Mouse (Mus musculus) cerebellum, adult 9-11 months (tissue): ENCODE results near the gene Utp14a.
"Not testable (repeated sequence)": the region's sequence is repeated elsewhere in the genome, so short reads cannot be mapped to it uniquely, and the experiment has no call there.

Experiments used
- DNase-seq: peaks from one replicate; pipeline ENCODE4 v3.0.0; 2022

The Utp14a gene

DNA sequence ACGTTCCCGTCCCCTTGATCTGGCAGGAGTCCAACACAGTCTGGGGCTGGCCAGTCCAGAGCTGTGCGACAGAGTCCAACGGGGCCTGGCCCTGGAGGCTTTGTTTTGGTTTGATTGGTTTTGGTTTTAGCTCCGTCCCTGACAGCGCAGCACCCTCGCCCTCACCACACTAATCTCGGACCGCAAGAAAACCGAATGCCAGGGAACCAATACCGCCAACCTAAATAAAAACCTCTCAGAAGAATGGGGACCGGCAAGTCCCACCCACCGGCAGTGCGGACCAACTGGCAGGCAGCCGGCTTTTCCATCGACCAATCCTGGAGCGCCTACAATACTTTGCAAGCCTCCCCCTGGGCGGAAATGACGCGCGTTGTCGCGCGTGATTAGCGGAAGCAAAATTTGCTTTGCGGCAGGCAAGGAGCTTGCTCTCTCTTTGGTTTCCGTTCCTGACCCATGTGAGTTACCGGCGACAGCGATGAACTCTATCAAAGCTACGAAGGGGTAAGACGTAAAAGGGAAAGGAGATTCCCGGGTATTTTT, at the start of gene Utp14a:
TSS of gene Utp14a (plus strand) at position 395 of the 540 bp plus-strand sequence.
- peak; percentile 95 for DNase-seq

DNA sequence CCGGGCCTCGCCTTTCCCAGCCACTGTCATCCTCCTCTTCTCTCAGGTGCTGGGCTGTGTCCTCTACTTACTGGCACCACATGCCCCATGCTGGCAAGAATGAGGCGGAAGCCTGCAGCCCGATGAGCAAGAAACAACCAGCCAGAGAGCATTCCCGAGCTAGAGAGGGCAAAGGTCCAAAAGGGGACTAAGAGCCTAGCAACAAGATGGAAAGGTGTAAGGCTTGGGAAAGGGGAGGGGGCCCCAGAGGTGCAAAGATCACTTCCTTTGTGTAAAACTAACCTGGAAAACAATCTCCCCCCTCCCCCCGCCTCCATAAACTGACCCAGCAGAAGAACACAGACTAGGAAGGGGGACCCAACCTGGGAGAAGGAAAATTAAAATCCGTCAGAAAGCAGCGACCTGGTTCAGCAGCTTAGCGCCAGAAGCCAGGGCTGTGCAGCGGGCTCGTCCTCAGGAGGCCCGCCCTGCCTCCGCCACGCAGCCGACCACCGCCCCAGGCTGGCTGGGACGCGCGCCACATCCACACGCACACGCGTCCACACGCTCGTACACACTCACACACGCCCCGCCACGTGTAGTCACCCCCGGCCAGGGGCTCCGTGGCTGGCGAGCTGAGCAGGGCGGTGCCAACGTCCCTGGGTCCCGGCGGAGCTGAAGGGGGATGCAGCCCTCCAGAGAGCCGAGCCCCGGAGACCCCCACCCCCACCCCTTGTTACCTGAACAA, 48.7 kb upstream of the Utp14a start:
- peak; percentile 67 for DNase-seq

DNA sequence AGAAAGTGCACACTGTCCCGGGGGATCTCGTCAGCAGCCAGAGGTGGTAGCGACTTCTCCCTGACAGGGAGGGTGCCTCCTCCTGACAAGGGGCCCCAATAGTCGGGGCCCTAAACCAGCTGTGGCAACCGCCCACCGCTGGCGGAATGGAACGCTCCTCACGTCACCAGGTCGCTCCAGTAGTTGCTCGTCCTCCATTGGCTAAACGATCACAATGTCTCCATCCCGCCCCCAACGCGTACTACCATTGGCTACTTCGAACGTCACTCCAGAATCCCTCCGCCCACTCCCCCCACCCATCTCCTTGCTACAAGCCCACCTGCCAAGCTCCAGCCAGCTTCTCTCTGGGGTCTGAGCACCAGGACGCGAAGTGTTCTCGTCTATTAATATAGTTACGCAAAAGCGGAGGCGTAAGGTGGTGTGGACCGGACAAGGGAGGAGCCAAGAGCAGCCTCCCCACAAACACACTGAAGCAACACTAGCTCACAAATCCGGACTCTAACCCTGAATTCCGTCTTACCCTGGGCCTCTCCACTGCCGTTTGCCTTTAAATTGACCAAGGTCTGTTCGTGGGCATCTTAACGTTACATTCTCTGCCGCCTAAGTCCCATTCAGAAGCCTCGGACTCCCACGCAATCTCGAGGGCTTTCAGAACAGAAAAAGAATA, 48.0 kb upstream of the Utp14a start, which contains the start of gene Zdhhc9:
TSS of gene Zdhhc9 (minus strand) at position 360 of the 667 bp plus-strand sequence.
- DNase-seq = peak; percentile 86

DNA sequence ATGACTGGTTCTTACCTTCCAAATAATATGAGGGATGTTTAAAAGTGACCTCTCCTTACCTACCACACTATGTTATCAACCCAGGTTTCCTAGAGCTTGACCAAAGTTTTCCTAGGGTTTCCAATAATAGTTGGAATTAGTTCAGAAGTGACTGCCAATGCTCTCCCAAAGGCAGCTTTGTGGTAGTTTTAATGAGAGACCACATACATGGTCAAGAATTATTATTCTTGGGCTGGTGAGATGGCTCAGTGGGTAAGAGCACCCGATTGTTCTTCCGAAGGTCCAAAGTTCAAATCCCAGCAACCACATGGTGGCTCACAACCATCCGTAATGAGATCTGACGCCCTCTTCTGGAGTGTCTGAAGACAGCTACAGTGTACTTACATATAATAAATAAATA, 46.9 kb upstream of the Utp14a start:
- DNase-seq = not testable (repeated sequence)

DNA sequence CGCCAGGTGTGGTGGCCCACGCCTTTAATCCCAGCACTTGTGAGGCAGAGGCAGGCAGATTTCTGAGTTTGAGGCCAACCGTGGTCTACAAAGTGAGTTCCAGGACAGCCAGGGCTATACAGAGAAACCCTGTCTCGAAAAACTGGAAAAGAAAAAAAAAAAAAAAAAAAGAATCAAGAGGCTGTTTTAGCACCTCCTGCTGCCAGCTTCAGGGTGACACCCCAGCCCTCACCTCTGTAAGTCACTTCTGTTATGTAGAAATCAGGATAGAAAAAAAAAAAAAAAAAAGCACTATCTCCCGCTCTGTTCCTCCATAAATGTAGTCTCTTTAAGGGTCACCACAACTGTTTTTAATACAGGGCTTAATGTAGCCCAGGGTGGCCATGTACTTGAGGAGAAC, 37.2 kb upstream of the Utp14a start:
- no peak for DNase-seq

DNA sequence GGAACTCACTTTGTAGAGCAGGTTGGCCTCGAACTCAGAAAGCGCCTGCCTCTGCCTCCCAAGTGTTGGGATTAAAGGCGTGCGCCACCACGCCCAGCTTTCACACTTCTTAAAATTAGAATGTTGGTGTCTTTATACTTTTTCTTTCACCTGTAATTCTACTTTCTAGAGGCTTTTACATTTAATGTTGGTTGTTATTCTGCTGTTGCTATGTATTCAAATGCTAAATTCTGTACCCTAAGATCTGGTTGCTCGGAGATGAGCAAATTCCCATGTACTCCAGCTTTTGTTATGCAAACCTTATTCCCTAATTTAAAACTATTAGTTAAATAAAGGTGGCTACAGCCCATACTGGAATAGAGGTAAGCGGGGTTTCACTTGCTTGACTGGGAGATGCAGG, 34.0 kb upstream of the Utp14a start:
- no peak for DNase-seq

DNA sequence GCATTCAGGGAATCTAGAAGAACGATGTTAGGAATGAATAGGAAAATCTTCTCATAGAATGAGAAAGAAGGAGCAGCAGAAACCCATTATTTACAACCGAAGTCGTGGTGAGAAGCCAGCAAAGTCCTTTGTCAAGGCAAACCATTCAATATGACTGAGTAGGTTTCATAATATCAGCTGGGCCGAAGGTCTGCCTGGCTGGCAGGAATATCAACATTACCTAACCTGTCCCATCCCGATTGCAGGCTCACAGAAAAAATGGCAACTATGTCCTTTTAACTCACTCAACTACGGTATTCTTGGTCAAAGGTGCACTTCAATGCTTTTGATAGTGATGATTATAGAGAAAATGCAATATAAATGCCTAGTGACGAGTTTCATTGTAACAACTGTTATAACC, 30.4 kb upstream of the Utp14a start:
- no peak for DNase-seq

DNA sequence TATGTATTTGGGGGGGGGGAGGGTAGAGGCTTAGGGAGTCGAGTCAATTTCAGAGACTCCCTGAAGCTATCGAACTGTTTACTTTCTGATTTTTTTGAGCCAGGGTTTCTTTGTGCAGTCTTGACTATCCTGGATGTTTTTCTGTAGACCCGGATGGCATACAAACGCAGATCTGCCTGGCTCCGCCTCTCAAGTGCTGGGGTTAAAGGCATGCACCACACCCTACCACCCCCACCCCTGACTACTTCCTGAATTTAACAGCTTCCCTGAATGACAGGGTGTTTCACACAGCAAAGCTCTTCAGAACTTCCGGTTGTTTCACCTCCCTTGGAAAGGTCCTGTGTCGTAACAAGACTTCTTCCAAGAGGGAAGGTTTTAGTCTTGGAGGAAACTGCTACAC, 22.2 kb upstream of the Utp14a start:
- DNase-seq = no peak

DNA sequence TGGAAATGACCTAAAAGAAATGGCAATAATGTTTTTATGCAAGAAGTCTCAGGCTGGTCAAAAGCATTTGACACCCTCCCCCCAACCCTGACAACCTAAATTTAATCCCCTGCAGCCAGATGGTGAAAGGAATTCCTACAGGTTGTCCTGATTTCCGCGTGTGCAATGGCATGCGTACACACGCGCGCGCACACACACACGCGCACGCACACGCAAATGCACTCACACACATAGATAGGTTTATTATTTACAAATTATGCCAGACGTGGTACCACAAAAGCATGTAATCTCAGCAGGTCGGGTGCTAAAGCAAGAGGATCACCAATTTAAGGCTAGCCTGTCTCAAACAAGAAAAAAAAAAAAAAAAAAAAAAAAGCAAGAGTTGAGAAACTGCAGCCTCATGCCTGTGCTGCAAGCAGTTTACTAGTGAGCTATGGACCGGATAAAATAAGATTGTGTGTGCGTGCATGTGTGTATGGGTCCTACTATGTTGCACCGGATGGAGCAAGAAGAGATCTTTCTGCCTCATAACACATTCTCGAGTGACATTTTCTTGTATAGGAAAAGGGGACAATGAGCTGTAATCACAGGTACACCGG, 733 bp upstream of the Utp14a start:
- peak; percentile 39 for DNase-seq

DNA sequence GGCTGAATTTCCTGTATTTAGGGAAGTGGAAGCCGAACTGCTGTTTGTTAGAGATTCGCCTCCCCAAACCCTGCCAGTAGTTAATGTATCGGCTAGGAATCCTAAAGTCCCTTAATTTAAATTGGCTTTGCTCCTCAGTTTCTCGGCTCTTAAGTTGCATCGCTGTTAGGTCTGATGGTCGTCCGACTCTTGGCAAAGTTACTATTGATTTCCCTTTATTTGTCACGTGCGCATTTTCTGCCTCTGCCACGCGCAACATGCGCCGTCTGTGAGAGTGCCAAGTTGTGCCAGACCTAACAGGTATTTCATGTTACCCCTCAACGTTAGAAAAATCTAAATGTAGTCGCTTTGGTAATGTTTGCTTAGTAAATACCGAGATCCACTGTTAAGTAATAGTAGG, 349 bp downstream of the Utp14a start:
- DNase-seq = no peak

DNA sequence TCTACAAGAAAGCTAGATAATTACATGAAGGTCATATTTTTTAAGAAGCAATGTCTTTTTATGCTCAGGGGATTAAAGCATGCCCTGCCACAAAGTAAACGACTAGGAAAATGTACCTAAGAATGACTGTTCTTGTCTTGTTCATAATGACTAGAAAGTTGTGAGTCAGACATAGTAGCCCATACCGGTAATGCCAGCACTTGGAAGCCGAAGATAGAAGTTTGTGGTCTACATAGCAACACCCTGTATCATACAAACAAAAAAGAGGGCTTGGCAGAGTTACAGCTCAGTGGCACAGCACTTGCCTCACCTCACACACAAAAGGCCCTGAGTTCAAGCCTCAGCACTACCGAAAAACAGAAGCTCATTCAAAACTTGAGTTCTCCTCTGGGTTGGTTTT, 15.0 kb downstream of the Utp14a start:
- no peak for DNase-seq

DNA sequence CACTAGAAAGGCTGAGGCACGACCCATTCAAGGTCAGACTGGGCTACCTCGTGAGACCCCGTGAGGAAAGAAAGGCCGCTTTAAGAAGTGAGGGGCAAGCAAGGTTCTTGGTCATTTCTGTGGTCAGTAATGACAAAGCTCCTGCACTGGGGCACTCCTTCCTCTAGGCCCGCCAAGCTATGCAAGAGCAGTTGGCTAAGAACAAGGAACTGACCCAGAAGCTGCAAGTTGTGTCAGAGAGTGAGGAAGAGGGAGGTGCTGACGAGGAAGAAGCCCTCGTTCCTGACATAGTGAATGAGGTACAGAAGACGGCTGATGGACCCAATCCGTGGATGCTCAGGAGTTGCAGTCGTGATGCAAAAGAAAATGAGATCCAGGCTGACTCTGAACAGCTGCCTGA, 18.0 kb downstream of the Utp14a start:
- no peak for DNase-seq

DNA sequence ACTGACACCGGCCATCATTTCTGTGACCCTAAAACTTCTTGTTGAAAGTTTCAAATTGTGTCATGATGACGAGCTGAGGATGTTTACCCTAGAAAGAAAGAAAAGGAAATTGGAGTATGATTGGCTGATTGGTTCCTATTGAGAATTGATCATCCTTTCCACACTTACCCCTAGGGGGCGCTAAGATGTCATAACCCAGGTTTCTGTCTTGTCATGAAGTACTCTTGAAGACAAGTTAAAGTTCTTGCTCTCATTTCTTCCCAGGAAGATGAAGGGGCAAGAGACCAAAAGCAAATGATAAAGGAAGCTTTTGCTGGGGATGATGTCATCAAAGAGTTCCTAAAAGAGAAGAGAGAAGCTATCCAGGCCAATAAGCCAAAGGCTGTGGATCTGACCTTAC, 21.4 kb downstream of the Utp14a start:
- DNase-seq = peak; percentile 18

DNA sequence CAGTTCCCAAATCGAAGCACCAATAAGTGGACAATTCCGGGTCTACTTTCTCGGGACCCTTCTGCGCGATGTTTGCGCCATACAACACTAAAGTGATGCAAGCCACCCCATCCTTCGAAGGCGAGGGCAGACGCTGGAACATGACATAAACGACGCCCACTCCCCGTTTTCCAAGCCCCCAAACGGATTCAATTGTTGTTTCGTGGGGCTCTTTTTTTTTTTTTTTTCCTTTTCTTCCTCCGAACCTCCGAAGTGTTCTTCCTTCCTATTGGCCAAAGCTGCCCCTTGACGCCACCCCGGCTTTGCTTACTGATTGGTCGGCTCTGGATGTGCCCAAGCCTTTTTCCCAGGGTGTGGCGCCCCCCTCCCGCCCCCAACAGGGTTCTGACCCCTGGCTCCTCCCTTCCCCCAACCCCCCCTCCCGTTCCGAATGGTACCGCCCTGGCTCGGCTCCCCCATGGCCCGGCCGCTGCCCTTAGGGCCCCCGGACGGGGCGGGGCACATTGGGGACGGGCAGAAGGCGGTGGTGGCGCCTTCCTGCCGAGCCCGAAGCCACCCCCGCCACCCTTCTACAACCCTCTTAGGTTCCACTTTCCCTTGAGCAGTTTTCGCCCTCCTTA, 27.8 kb downstream of the Utp14a start:
- DNase-seq = peak; percentile 91

DNA sequence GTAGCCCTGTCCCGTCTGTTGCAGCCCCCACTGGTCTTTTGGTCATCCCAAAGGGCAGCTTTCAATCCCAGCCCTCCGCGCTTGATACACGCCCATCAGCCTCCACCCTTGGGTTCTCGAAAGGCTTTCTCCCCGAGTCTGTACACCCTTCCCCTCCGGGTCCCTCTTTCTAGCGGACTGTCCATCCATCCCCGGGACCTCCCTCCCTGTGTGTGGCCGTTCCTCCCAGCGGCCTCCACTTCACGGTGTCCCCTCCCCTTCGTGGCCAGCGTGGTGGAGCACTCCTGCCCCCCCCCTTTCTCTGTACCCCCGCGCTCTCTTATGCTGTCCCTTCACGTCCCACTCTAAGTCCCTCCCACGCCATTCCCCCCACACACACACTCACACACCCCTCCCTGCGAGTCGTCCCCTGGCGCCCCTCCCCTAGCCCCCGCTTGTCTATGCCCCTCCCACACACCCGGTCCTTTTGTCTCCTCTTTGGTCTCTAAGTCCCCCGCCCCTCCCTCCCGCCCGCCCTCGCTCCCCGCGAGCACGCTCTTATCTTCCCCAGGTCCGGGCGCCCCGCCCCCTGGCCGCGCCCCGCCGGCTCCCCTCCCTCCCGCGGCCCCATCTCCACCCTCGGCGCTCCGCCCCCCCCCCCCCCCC, 28.5 kb downstream of the Utp14a start:
- peak; percentile 86 for DNase-seq

DNA sequence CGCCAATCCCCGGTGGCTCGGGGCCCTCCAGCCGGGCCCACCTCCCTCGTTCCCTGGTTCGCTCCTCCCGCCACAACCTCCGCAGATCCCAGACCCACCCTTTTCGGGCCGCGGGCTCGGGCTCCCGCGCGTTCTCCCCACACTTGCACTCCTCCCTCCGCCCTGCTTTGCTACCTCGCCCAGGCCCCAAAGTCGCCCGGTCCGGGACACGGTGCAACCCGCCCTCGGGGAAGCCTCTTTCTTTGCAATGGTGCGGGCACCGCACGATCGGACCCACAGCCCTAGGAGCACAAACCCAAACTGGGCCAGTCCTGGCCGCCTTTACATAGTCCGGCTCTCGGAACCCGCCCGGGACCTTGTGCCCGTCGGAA, 29.0 kb downstream of the Utp14a start:
- DNase-seq = peak; percentile 79

DNA sequence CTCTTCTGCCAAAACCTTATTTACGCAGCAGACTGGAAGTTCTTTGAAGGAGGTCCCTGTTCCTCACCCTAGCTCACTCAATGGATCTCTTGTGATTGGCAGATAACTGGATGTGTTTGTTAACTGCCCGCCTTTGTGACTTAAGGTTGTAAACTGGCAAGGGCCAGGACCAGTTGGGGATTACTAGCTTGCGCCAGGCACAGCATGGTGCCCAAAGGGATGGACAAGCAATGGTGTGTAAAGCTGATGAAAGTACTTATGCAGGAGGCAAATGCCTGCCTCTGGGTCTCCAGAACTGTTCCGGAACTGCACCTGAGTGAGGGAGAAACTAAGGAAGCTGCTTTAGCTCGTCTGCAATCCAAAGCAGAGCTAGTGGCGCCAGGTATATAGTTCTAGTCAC, 29.8 kb downstream of the Utp14a start:
- DNase-seq = peak; percentile 57

DNA sequence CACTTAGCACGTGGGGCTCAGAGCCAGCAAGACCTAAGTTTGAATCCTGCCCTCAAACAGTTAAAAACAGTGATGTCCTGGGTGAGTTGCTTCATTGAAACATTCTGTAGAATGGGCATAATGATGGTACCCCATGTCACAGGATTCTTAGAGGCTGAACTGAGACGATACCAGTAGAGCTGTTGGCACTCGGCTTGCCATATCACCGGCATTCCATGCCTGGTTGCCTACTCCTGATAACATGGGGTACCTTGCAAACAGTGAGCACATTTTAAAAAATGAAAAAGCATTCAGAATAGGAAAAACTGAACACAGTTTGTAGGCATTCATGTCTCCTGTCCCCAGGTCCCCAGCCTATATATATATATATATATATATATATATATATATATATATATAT, 31.3 kb downstream of the Utp14a start:
- no peak for DNase-seq

DNA sequence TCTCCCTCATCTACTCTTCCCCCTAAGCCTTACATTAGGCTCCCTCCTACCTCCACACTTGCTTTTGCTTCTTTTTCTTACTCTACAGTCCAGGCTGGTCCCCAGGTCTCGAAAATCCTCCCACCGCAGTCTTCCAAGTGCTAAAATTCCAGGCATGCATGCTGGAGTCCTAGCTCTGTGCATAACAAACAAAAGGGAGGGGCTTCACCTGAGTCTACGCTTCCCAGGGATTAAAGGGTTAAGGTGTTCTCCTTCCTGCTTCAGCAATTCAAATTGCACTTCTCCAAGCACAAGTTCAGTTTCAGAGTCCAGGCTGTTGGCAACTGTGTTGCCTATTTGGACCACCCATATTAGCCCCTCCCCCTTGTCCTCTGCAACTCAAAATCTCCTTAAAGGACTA, 34.8 kb downstream of the Utp14a start:
- DNase-seq = no peak

DNA sequence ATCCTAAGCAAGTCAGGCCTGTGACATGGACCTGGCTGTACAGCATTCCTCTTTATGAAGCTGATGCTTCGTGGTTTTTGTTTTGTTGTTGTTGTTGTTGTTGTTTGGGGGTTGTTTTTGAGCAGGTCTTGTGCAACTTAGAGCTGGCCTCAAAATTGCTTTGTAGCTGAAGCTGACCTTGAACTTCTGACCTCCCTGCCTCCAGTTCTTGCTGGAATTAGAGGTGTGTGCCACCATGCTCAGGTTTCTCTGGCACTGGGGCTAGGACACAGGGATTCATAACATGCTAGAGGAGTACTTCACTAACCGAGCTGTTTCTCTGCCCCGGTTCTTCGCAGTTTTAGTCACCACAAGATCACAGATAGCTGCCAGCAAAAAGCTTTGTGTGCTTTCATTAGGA, 48.7 kb downstream of the Utp14a start:
- DNase-seq = no peak

DNA sequence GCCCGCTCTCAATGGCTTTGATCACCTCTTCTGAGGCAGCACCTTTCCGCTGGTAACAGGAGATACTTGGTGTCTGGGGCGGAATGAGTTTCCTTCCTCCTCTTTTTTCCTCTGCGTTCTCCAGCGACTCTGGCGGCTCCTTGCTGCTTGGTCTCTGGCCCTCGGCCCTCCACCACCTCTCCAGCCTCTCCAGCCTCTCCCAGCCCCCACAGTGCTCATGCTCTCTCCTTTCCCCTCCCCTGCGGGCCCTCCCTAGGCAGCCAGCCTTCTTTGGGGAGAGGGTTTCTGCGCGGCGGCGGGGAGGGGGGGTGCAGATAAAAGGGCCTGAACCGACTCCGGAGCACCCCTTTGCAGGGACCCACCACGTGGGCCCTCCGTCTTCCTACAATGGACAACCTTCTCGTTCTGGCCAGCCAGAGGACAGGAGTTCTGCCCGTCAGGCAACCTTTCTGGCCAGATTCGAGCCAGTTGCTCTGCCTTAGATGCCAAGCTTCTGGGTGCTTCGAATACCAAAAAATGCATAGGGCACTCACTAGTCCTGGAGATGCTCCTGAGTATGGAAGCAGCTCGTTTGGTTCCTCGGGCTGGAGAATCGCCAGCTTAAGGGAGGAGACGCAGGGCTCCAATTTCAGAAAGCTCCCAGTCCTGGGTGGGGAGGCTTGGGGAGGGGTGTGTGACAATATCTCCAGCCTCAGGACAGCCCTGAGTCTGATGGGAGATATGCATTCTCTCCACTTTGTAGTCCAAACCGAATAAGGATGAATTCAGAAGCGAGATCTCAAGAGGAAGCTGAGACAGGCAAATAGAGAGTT, 54.2 kb downstream of the Utp14a start:
- no peak for DNase-seq

DNA sequence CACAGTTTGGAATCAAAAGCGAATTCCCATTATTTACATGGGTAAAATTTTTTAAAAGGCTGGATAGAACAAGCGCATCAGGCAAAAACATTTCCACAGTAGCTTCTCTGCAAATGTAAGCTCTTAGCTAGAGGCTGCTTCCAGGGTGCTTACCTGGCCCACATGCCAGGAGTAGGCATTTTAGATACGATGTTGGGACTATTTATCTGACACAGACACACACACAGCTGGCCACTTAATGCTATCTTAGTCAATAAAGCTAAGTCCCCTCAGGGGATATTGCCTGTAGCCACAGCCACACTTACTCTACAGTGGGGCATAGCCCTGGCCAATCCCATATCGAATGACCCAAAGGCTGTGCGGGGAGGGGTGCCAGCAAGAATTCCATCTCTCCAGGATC, 55.1 kb downstream of the Utp14a start:
- DNase-seq = no peak
